Mouse (Mus musculus) hindlimb bud, embryonic 11.5 days (tissue): ENCODE data around the gene Dirc2.

Experiments used
- DNase-seq: peaks from one replicate; pipeline ENCODE4 v3.0.0-alpha.2; 2012; ENCODE audit warnings: low read depth, low spot score; ENCODE audit errors: extremely low spot score

The Dirc2 gene

GRCm38 (mm10) chr16:35775835-35776234 is 6.7 kb upstream of the Dirc2 start:
- DNase-seq = no peak

GRCm38 (mm10) chr16:35772598-35772997 is 3.4 kb upstream of the Dirc2 start:
- DNase-seq = no peak

- no peak for DNase-seq
Measured at GRCm38 (mm10) chr16:35771606-35772005, 2.5 kb upstream of the Dirc2 start.

- no peak for DNase-seq
Measured at GRCm38 (mm10) chr16:35771141-35771540, 2.0 kb upstream of the Dirc2 start.

- no peak for DNase-seq
Measured at GRCm38 (mm10) chr16:35769878-35770657, 912 bp upstream of the Dirc2 start, which contains the start of gene Hspbap1. Gene Hspbap1, plus strand, starts transcription at chr16:35770375.

- no peak for DNase-seq
Measured at GRCm38 (mm10) chr16:35768469-35768784, 729 bp downstream of the Dirc2 start.

GRCm38 (mm10) chr16:35766366-35766765 is 2.8 kb downstream of the Dirc2 start:
- no peak for DNase-seq

GRCm38 (mm10) chr16:35765449-35765848 is 3.7 kb downstream of the Dirc2 start:
- no peak for DNase-seq

- no peak for DNase-seq
Measured at GRCm38 (mm10) chr16:35764941-35765340, 4.2 kb downstream of the Dirc2 start.

- no peak for DNase-seq
Measured at GRCm38 (mm10) chr16:35763590-35764296, 5.4 kb downstream of the Dirc2 start.

- no peak for DNase-seq
Measured at GRCm38 (mm10) chr16:35759401-35759800, 9.8 kb downstream of the Dirc2 start.

- DNase-seq = no peak
Measured at GRCm38 (mm10) chr16:35756697-35757096, 12.5 kb downstream of the Dirc2 start.

GRCm38 (mm10) chr16:35755502-35756334 is 13.4 kb downstream of the Dirc2 start:
- no peak for DNase-seq

- DNase-seq = no peak
Measured at GRCm38 (mm10) chr16:35753926-35754325, 15.2 kb downstream of the Dirc2 start.

GRCm38 (mm10) chr16:35751841-35752240 is 17.3 kb downstream of the Dirc2 start:
- DNase-seq = no peak

- DNase-seq = no peak
Measured at GRCm38 (mm10) chr16:35749385-35749784, 19.8 kb downstream of the Dirc2 start.

- DNase-seq = no peak
Measured at GRCm38 (mm10) chr16:35748237-35748603, 20.9 kb downstream of the Dirc2 start.

- DNase-seq = no peak
Measured at GRCm38 (mm10) chr16:35747417-35748236, 21.5 kb downstream of the Dirc2 start.

- DNase-seq = no peak
Measured at GRCm38 (mm10) chr16:35742251-35742937, 26.8 kb downstream of the Dirc2 start.

- no peak for DNase-seq
Measured at GRCm38 (mm10) chr16:35741621-35742020, 27.5 kb downstream of the Dirc2 start.
